Mouse (Mus musculus) adrenal gland, postnatal 4 days (tissue): Measurements from ENCODE around the gene Nol3. TPM values are rescaled to one million over a fixed set of nuclear protein-coding genes. Genes with fewer than 3 reads are reported as not detected.
"Not testable (repeated sequence)": the region's sequence is repeated elsewhere in the genome, so short reads cannot be mapped to it uniquely, and the experiment has no call there.

Experiments
- DNase-seq, 2 experiments: peaks; one replicate each; pipeline ENCODE4 v3.0.0; 2021 to 2022; ENCODE audit warnings: low spot score in 2 of 2, mixed read lengths in 2 of 2
- total RNA-seq, 2 experiments: library from RNA; stranded (reverse); gene quantifications; 2 replicates each; pipeline ENCODE4 v1.2.3; 2021

Nol3 gene
- total RNA-seq, 2 experiments from 2014 or later = 1.8 to 2.7 TPM

- DNase-seq = no peak
These were observed 12.3 kb downstream of the Nol3 start for GRCm38 (mm10) chr8:105288231-105288630.

GRCm38 (mm10) chr8:105288958-105289732 lies 13.2 kb downstream of the Nol3 start:
- peak; percentile 78 to 85 for DNase-seq

GRCm38 (mm10) chr8:105289805-105290460 lies 14.0 kb downstream of the Nol3 start, which contains the start of gene 4931428F04Rik:
Gene 4931428F04Rik, minus strand, starts transcription at chr8:105289864.
- no peak for DNase-seq

GRCm38 (mm10) chr8:105290554-105291314 lies 14.8 kb downstream of the Nol3 start:
- peak; percentile 64 to 87 for DNase-seq

- DNase-seq = not testable (repeated sequence)
These were observed 15.4 kb downstream of the Nol3 start for GRCm38 (mm10) chr8:105291364-105291763.

- not testable (repeated sequence) for DNase-seq
These were observed 15.9 kb downstream of the Nol3 start for GRCm38 (mm10) chr8:105291802-105292201.

- no peak for DNase-seq
These were observed 16.5 kb downstream of the Nol3 start for GRCm38 (mm10) chr8:105292471-105292870.

- DNase-seq = no peak
These were observed 17.5 kb downstream of the Nol3 start for GRCm38 (mm10) chr8:105293405-105293804.

GRCm38 (mm10) chr8:105294776-105295175 lies 18.8 kb downstream of the Nol3 start:
- DNase-seq = no peak

GRCm38 (mm10) chr8:105295256-105295655 lies 19.3 kb downstream of the Nol3 start:
- no peak for DNase-seq

- DNase-seq = no peak
These were observed 20.1 kb downstream of the Nol3 start, which contains the start of gene Exoc3l for GRCm38 (mm10) chr8:105295895-105296573. Gene Exoc3l, minus strand, starts transcription at chr8:105296101.

- DNase-seq = peak; percentile 85 to 88
These were observed 21.7 kb downstream of the Nol3 start, which contains the start of gene E2f4 for GRCm38 (mm10) chr8:105297511-105298192. Gene E2f4, plus strand, starts transcription at chr8:105297663.

GRCm38 (mm10) chr8:105298351-105299252 lies 22.7 kb downstream of the Nol3 start:
- DNase-seq = no peak

GRCm38 (mm10) chr8:105299962-105300361 lies 24.0 kb downstream of the Nol3 start:
- DNase-seq = no peak

- no peak for DNase-seq
These were observed 27.5 kb downstream of the Nol3 start for GRCm38 (mm10) chr8:105303396-105303795.

GRCm38 (mm10) chr8:105303874-105304273 lies 27.9 kb downstream of the Nol3 start:
- DNase-seq = no peak

- DNase-seq = no peak
These were observed 28.6 kb downstream of the Nol3 start for GRCm38 (mm10) chr8:105304325-105305210.
